Mouse (Mus musculus) heart, postnatal 4 days (tissue): Measurements from ENCODE around the gene Olfr992. TPM values are rescaled to one million over a fixed set of nuclear protein-coding genes. Genes with fewer than 3 reads are reported as not detected.
"Not testable (repeated sequence)": the region's sequence is repeated elsewhere in the genome, so short reads cannot be mapped to it uniquely, and the experiment has no call there.

Experiments
- DNase-seq: peaks from one replicate; pipeline ENCODE4 v3.0.0; 2021
- total RNA-seq, 2 experiments: library from RNA; stranded (reverse); gene quantifications; 2 replicates each; pipeline ENCODE4 v1.2.3; 2021

The Olfr992 gene
- not detected for total RNA-seq

DNA sequence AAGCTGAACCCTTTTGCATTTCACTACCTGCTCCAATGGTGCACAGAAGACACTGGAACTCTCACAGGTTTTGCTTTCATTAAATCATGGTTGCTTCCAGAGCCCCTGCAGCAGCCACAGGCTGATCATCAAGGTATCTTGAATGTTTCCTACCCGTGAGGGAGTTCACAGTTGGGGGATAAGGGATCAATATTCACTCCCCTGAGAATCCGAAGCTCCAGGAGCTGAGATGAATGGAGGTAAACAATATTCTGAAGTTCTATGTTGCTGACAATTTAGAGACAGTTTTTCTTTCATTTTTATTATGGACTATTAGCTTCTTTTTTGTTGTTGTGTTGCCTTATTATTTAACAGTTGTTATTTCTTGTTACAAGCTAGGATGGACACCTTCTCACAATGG, at the start of gene Olfr992:
Gene Olfr992, minus strand, starts transcription at position 101 of the 400 bp plus-strand sequence.
- no peak for DNase-seq

DNA sequence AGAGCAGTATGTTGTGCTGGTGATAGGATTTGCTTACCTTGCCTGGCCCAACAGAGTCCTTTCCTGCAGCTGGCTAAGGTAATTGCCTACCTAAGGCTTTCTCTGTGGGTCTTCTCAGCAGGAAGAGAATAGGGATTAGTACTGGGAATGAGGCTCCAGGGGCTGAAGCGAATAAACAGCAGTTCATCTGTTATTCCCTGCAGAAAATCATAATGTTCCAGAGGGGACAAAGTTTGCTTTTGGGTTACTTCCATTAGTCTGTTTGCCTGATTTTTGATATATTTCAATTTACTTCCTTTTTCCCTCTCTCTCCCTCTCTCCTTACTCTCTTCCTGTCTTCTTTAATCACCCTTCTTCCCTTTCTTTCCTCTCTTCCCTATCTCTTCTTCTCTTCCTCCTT, 34.3 kb upstream of the Olfr992 start, which contains the start of gene Olfr995:
Gene Olfr995, minus strand, starts transcription at position 101 of the 400 bp plus-strand sequence.
- DNase-seq, result no peak

DNA sequence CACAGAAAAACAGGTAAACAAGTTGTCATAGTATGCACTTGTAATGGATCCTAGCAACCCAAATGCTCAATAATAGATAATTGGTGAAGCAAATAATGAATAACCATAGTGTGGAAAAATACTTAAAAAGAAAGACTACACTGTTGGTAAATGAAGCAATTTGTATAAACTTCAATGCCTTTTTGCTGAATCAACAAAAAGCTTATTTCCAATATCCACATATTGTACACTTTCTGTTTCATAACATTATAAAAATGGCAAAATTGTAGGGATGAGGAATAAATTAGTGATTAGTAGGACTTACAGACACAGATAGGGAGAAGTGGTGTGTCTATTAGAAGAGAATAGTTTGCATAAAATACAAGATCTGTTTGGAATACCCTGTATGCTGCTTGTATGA, 33.3 kb upstream of the Olfr992 start:
- no peak for DNase-seq

DNA sequence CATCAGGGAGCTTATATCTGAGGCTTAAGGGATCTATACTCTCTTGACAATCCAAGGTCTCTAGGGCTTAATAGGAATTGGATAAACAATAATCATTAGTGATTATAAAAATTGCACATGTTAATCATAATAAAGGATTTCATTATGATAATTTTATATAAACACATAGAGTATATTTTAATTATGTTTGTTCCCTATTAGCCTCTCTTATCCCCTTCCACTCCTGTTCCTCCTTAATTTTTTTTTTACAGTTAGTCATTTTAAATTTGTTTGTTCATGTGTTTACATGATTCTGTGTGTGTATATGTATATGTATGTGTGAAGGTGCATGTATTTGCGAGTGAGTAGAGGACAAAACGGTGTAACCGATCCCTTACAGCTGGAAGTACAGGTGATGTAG, 27.1 kb upstream of the Olfr992 start, which contains the start of gene Olfr994:
Gene Olfr994, minus strand, starts transcription at position 101 of the 400 bp plus-strand sequence.
- no peak for DNase-seq

DNA sequence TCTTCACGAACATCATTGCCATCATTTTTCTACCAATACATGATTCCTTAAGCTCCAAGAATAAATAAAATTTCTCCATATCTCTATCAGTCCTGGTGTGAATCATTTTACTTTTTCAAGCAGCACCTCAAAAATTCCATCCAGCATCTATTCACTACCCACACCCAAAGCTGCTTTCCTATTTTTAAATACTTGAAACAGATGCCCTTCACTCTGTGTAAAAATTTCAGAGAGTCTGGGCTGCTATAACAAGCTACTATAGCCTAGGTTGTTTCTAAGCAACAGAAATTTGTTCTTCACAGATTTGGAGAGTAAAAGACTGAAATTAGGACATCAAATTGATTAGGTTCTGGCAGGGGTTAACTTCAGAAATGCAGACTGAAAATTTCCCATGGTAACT, 16.6 kb upstream of the Olfr992 start:
- no peak for DNase-seq

DNA sequence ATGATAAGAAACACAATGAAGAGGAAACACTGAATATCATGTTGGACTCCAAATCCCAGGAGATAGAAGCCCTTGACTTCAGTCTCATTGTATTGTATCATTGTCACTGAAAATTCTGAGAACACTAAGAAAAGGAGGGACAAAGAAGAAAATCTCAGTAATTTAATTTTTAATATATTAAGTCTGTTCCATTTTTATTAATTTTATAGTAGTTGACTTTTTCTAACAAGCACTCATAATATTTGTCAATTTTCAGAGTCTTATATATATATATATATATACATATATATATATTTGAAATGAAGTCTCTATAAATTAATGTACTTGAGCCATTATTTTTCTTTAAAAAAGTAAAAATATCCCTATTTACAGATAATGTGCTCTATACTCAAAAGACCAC, 5.5 kb upstream of the Olfr992 start, which contains the start of gene Olfr993:
Gene Olfr993, minus strand, starts transcription at position 101 of the 400 bp plus-strand sequence.
- no peak for DNase-seq

DNA sequence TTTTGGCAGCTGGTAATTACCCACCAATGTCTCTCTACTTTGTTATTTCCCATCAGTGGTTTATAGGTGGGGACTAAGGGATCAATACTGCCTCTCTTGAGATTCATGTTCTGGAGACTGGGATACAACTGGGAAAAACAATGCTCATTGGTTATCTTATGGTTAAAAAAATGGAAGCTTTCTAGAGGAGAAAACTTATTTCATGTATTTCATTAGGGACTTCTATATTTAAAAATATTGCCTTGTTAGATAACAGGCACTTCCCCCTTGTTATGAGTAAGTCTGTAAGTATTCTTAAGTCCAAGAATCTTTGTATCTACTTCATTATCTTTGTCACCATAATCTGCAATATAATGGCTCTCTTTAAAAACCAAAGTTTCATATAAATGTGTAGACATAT, 46.1 kb downstream of the Olfr992 start, which contains the start of gene Olfr988:
Gene Olfr988, minus strand, starts transcription at position 101 of the 400 bp plus-strand sequence.
- not testable (repeated sequence) for DNase-seq

Other genes starting within 250 kb of the Olfr992 start
- 1 to 10 TPM; 2.1 to 2.7 TPM for gene Lrrc55, start 212.3 kb downstream of the Olfr992 start, total RNA-seq
- not detected for gene Olfr987, start 70.2 kb downstream of the Olfr992 start, total RNA-seq
- gene Olfr988, start 46.2 kb downstream of the Olfr992 start, total RNA-seq, result not detected
- gene Olfr993, start 5.4 kb upstream of the Olfr992 start, total RNA-seq, result not detected
- gene Olfr994, start 27.0 kb upstream of the Olfr992 start, total RNA-seq, result not detected
- not detected for gene Olfr995, start 34.2 kb upstream of the Olfr992 start, total RNA-seq
- not detected for gene 4833423E24Rik, start 109.6 kb upstream of the Olfr992 start, total RNA-seq
- gene Olfr996, start 169.7 kb upstream of the Olfr992 start, total RNA-seq, result not detected
- not detected for gene Olfr998, start 179.5 kb upstream of the Olfr992 start, total RNA-seq
- not detected for gene Olfr1000, start 202.4 kb upstream of the Olfr992 start, total RNA-seq
- gene Olfr1002, start 241.2 kb upstream of the Olfr992 start, total RNA-seq, result not detected